Mouse (Mus musculus) hematopoietic stem cell, adult 5-6 weeks (primary cell): ENCODE measurements around the gene Phf24. TPM values are rescaled to one million over a fixed set of nuclear protein-coding genes. Genes with fewer than 3 reads are reported as not detected.
A peak's percentile ranks its signal among the peaks of the same experiment; 100 is the strongest.
"Not testable (repeated sequence)": the region's sequence is repeated elsewhere in the genome, so short reads cannot be mapped to it uniquely, and the experiment has no call there.

Source experiments
- ATAC-seq, 2 experiments: fragments of 125-278 bp in 1 of 2; replicated peaks in 1 of 2; 2 replicates each; pipeline ENCODE4 v1.8.0; 2016 to 2017; ENCODE audit warnings: inconsistent platforms in 2 of 2, mild to moderate bottlenecking in 2 of 2, moderate number of reproducible peaks in 2 of 2, low read depth in 1 of 2, moderate TSS enrichment in 1 of 2; ENCODE audit not compliant: low FRiP score in 2 of 2, poor library complexity in 2 of 2, severe bottlenecking in 2 of 2, insufficient read depth in 1 of 2, low TSS enrichment in 1 of 2
- total RNA-seq: library from RNA; stranded (forward); fragments of 172-1452, 232-1000 nt; gene quantifications from 2 replicates; pipeline ENCODE4 v1.2.3, GENCODE M21; 2017

Phf24 gene
- total RNA-seq, 1 experiment from 2014 or later, result not detected

- ATAC-seq, result no peak
These were observed 42.5 kb downstream of the Phf24 start for GRCm38 (mm10) chr4:42958942-42959341.

GRCm38 (mm10) chr4:42959382-42959781 is 42.9 kb downstream of the Phf24 start:
- ATAC-seq, result no peak

- peak; percentile 58 to 61; a peak in 3 of 4 replicates for ATAC-seq
These were observed 45.1 kb downstream of the Phf24 start for GRCm38 (mm10) chr4:42961592-42961991.

- no peak for ATAC-seq
These were observed 47.0 kb downstream of the Phf24 start for GRCm38 (mm10) chr4:42963480-42963879.

GRCm38 (mm10) chr4:42965039-42965719 is 48.7 kb downstream of the Phf24 start:
- peak; percentile 86 for ATAC-seq

DNA sequence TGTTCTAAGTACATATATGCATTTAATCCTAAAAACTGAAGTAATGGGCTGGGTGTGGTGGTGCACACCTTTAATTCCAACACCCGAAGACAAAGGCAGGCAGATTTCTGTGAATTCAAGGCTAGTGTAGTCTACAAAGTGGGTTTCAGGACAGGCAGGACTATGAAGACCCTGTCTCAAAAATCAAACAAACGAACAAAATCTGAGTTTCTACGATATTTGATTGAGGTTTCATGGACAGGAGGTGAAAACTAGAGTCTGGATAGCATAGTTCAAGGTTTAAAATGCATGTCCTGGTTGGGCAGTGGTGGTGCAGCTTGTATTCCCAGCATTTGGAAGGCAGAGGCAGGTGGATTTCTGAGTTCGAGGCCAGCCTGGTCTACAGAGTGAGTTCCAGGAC is 52.8 kb downstream of the Phf24 start, which contains the start of gene 1700022I11Rik:
Gene 1700022I11Rik (plus strand): TSS at position 301 of the 400 bp plus-strand sequence.
- ATAC-seq, result no peak

GRCm38 (mm10) chr4:42972952-42973351 is 56.5 kb downstream of the Phf24 start:
- ATAC-seq, result no peak

DNA sequence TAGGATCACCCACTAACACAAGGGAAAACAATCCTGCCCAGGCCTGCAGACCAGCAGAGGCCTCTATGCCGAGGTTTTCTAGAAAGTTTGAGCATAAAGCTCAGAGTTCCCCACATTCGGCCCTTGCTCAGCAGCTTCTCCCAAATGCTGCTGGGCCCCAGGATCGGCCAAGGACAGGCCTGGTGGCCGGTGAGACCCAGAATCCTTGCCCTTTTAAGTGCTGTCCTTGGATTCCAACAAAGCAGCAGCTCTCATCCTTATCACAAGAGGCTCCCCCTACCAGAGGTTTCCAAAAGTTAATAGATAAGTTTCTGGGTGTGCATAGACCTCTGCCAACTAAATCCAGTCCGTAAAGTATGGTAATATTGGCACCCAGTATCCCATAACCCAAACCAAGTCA is 57.4 kb downstream of the Phf24 start:
- no peak for ATAC-seq

- ATAC-seq, result 0 out of 4 replicates have a peak, but pooled peaks of 1 of the 2 experiments have one; percentile 22
These were observed 61.6 kb downstream of the Phf24 start for GRCm38 (mm10) chr4:42978062-42978461.

DNA sequence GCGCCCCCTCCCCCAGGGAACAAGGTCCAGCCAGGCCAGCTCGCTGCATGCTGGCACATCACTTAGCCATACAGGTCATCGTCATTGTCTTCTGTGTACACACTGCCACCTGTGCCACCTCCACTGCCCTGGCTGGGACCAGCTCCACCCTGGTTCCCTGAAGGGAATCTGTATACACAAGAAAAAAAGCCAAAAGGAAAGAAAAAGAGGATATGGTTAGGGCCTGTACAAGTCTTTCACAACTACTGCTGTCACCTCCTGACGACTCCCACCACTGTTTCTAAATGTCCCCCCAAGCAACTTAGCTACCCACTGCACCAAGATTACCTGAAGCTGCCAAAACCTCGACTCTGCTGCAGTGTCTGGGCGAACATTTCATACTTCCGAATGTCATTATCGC is 64.0 kb downstream of the Phf24 start:
- ATAC-seq, result not testable (repeated sequence)

GRCm38 (mm10) chr4:42988296-42988695 is 71.8 kb downstream of the Phf24 start:
- no peak for ATAC-seq

Other genes starting within 250 kb of the Phf24 start
- gene 4930578G10Rik, start 181.1 kb upstream of the Phf24 start, total RNA-seq, result not detected in 2 replicates
- not detected in 2 replicates for gene Ccl19, start 160.1 kb upstream of the Phf24 start, total RNA-seq
- not detected in 2 replicates for gene Ccl21a, start 142.7 kb upstream of the Phf24 start, total RNA-seq
- not detected in 2 replicates for gene Fam205a1, start 62.8 kb upstream of the Phf24 start, total RNA-seq
- gene Gm12394, start 59.9 kb upstream of the Phf24 start, total RNA-seq, result not detected in 2 replicates
- gene Fam205c, start 42.4 kb upstream of the Phf24 start, total RNA-seq, result not detected in 2 replicates
- gene Dnajb5, start 33.2 kb downstream of the Phf24 start, total RNA-seq, result 0.65 and 1.3 TPM in 2 replicates
- gene 1700022I11Rik, start 52.9 kb downstream of the Phf24 start, total RNA-seq, result 2.6 TPM in 1 of 2 replicates, not detected in the other
- gene Vcp, start 83.8 kb downstream of the Phf24 start, total RNA-seq, result 275 and 278 TPM in 2 replicates
- 13.8 and 25.6 TPM in 2 replicates for gene Fancg, start 93.8 kb downstream of the Phf24 start, total RNA-seq
- gene Pigo, start 109.2 kb downstream of the Phf24 start, total RNA-seq, result 5.9 and 11.4 TPM in 2 replicates
- gene Stoml2, start 115.0 kb downstream of the Phf24 start, total RNA-seq, result 94.2 and 140 TPM in 2 replicates
- gene Fam214b, start 129.6 kb downstream of the Phf24 start, total RNA-seq, result 2.3 and 6.2 TPM in 2 replicates
- gene Unc13b, start 142.3 kb downstream of the Phf24 start, total RNA-seq, result 5.0 and 7.6 TPM in 2 replicates